Mouse (Mus musculus) A20 (cell line): ENCODE results near the gene Tbc1d10c.
A peak's percentile ranks its signal among the peaks of the same experiment; 100 is the strongest.

ENCODE experiments used
- DNase-seq: peaks from one replicate; pipeline ENCODE4 v3.0.0-alpha.2; 2011; ENCODE audit warnings: low read depth, low spot score

Tbc1d10c gene

GRCm38 (mm10) chr19:4144550-4145498 lies 46.3 kb downstream of the Tbc1d10c start:
- peak; percentile 62 for DNase-seq

- DNase-seq = no peak
Measured at GRCm38 (mm10) chr19:4143759-4144268, 47.3 kb downstream of the Tbc1d10c start, which contains the start of gene Cabp4. Gene Cabp4, minus strand, starts transcription at chr19:4144033.

- no peak for DNase-seq
Measured at GRCm38 (mm10) chr19:4142416-4143173, 48.5 kb downstream of the Tbc1d10c start.

GRCm38 (mm10) chr19:4140147-4140546 lies 50.9 kb downstream of the Tbc1d10c start:
- DNase-seq = no peak

- no peak for DNase-seq
Measured at GRCm38 (mm10) chr19:4139446-4139845, 51.6 kb downstream of the Tbc1d10c start, which contains the start of gene Gpr152. Gene Gpr152, plus strand, starts transcription at chr19:4139787.

GRCm38 (mm10) chr19:4137913-4138312 lies 53.2 kb downstream of the Tbc1d10c start:
- peak; percentile 73 for DNase-seq

- no peak for DNase-seq
Measured at GRCm38 (mm10) chr19:4136463-4136862, 54.6 kb downstream of the Tbc1d10c start.

GRCm38 (mm10) chr19:4135963-4136345 lies 55.1 kb downstream of the Tbc1d10c start:
- peak; percentile 75 for DNase-seq

GRCm38 (mm10) chr19:4135229-4135962 lies 55.7 kb downstream of the Tbc1d10c start:
- DNase-seq = peak; percentile 55

- no peak for DNase-seq
Measured at GRCm38 (mm10) chr19:4134354-4134753, 56.7 kb downstream of the Tbc1d10c start.
